8 mouse cellular contexts compared by ENCODE assay signal in genomic region chr10:80665016-80665380, GRCm38 (mm10). TPM values are rescaled to one million over a fixed set of nuclear protein-coding genes. Genes with fewer than 3 reads are reported as not detected.
DNase-seq lines count a peak whose midpoint lies in the region; ATAC-seq and TF ChIP-seq lines count a peak whose summit lies in the region.

No protein-coding gene starts in this region.

- DNase-seq in ovary, adult 18-20 months (ENCODE audit: low spot score): peak; percentile 47
- DNase-seq in ovary, postnatal 10 days (ENCODE audit: low spot score): no peak
- DNase-seq in embryo, embryonic 9.5 days (ENCODE audit: extremely low spot score): peak; percentile 48
- peak; percentile 76 for DNase-seq in heart, postnatal 25 days (ENCODE audit: low spot score)
- DNase-seq in limb, embryonic 14.5 days (ENCODE audit: low spot score): no peak
- DNase-seq in ovary, postnatal 36 days (ENCODE audit: low spot score): peak; percentile 56
- no peak for DNase-seq in layer of hippocampus, adult 18-20 months (ENCODE audit: low spot score in 2 of 2)

- 12% methylated on average over 9 of the region's 10 CpGs for WGBS in limb, embryonic 14.5 days

- no peak for TF ChIP-seq POLR2A in limb, embryonic 14.5 days (IDR thresholded peaks at IDR 0.05; ENCODE audit: borderline replicate concordance, extremely low read depth, insufficient read depth, insufficient read length)

- no peaks in the 10 kb centered on the region for H3K27me3 ChIP-seq in limb, embryonic 14.5 days (ENCODE audit: control insufficient read depth, insufficient read depth, low read length)

- H3K27ac ChIP-seq in limb, embryonic 14.5 days (replicated peaks; ENCODE audit: low read depth, low read length): peak overlapping the region; percentile 65

- peaks cover 42% of the 10 kb centered on the region for H3K36me3 ChIP-seq in limb, embryonic 14.5 days (ENCODE audit: control insufficient read depth, insufficient read depth, low read length)

- H3K4me3 ChIP-seq in limb, embryonic 14.5 days (replicated peaks; ENCODE audit: low read length): no peak overlapping the region

- peak overlapping the region; percentile 33; the same call in 1 of the 2 replicates for H3K4me2 ChIP-seq in limb, embryonic 14.5 days (replicated peaks; ENCODE audit: low read depth, low read length, severe bottlenecking)

- peak; percentile 36; the same call in 1 of the 2 replicates for ATAC-seq in limb, embryonic 14.5 days (ENCODE audit: low FRiP score, low read depth)
- ATAC-seq in cerebellum, adult (ENCODE audit: insufficient number of reproducible peaks, low FRiP score, low TSS enrichment): no peak

- peak overlapping the region; percentile 25; the same call in 1 of the 2 replicates for H3K9ac ChIP-seq in limb, embryonic 14.5 days (ENCODE audit: low read depth, low read length, severe bottlenecking)

- intact Hi-C loops in heart, postnatal 25 days (cut with DNase I): no loop called here

- H3K4me1 ChIP-seq in limb, embryonic 14.5 days (ENCODE audit: control insufficient read depth, insufficient read depth, low read length): peaks cover 15% of the 10 kb centered on the region

- H3K9me3 ChIP-seq in limb, embryonic 14.5 days (ENCODE audit: control insufficient read depth, low read length): no peaks in the 10 kb centered on the region

RNA-seq across cellular contexts. Expression of gene Btbd2, which starts 8.1 kb away (rescaled TPM):
- 10 to 100 TPM; 41.5 to 45.8 TPM for total RNA-seq in heart, postnatal 25 days (2021)
- polyA plus RNA-seq in limb, embryonic 14.5 days (2012; rRNA removed): 87.8 and 122 TPM in 2 replicates
- polyA plus RNA-seq in limb, embryonic 14.5 days (2014; fragmentation: Nextera tagmentation; extraction: Ambion mirVana): 78.0 and 89.1 TPM in 2 replicates
- 100 to 1,000 TPM; 110 to 114 TPM for total RNA-seq in layer of hippocampus, adult 18-20 months (2021)

RNA-seq across cellular contexts. Expression of gene Mknk2, which starts 12.9 kb away (rescaled TPM):
- 100 to 1,000 TPM; 158 to 181 TPM for total RNA-seq in heart, postnatal 25 days (2021)
- 108 and 147 TPM in 2 replicates for polyA plus RNA-seq in limb, embryonic 14.5 days (2012; rRNA removed)
- polyA plus RNA-seq in limb, embryonic 14.5 days (2014; fragmentation: Nextera tagmentation; extraction: Ambion mirVana): 93.0 and 97.7 TPM in 2 replicates
- total RNA-seq in layer of hippocampus, adult 18-20 months (2021): 10 to 100 TPM; 44.7 to 46.1 TPM

RNA-seq across cellular contexts. Expression of gene Mob3a, which starts 36.8 kb away (rescaled TPM):
- 1 to 10 TPM; 8.2 to 8.9 TPM for total RNA-seq in heart, postnatal 25 days (2021)
- 33.7 and 42.7 TPM in 2 replicates for polyA plus RNA-seq in limb, embryonic 14.5 days (2012; rRNA removed)
- polyA plus RNA-seq in limb, embryonic 14.5 days (2014; fragmentation: Nextera tagmentation; extraction: Ambion mirVana): 35.9 and 36.5 TPM in 2 replicates
- total RNA-seq in layer of hippocampus, adult 18-20 months (2021): 10 to 100 TPM; 13.2 to 13.5 TPM

RNA-seq across cellular contexts. Expression of gene Izumo4, which starts 37.0 kb away (rescaled TPM):
- total RNA-seq in heart, postnatal 25 days (2021): 1 to 10 TPM; 2.6 to 3.4 TPM
- polyA plus RNA-seq in limb, embryonic 14.5 days (2012; rRNA removed): 64.5 and 66.1 TPM in 2 replicates
- polyA plus RNA-seq in limb, embryonic 14.5 days (2014; fragmentation: Nextera tagmentation; extraction: Ambion mirVana): 14.4 and 15.9 TPM in 2 replicates
- total RNA-seq in layer of hippocampus, adult 18-20 months (2021): 10 to 100 TPM; 52.5 to 54.7 TPM

RNA-seq across cellular contexts. Expression of gene Csnk1g2, which starts 42.4 kb away (rescaled TPM):
- 100 to 1,000 TPM; 116 TPM for total RNA-seq in heart, postnatal 25 days (2021)
- polyA plus RNA-seq in limb, embryonic 14.5 days (2012; rRNA removed): 253 and 298 TPM in 2 replicates
- 110 and 125 TPM in 2 replicates for polyA plus RNA-seq in limb, embryonic 14.5 days (2014; fragmentation: Nextera tagmentation; extraction: Ambion mirVana)
- total RNA-seq in layer of hippocampus, adult 18-20 months (2021): 100 to 1,000 TPM; 230 to 247 TPM

Comparison
In these comparisons a context has a peak if more than half of its experiments do, and no peak if none do; other contexts are left out.
1. DNase-seq: peak in ovary, adult 18-20 months (single experiment), embryo, embryonic 9.5 days (single experiment), heart, postnatal 25 days (single experiment) and ovary, postnatal 36 days (single experiment); none in ovary, postnatal 10 days (single experiment), limb, embryonic 14.5 days (single experiment) and layer of hippocampus, adult 18-20 months (0 of 2).